Mouse (Mus musculus): ENCODE measurements around the gene Ifitm3. TPM values are rescaled to one million over a fixed set of nuclear protein-coding genes. Genes with fewer than 3 reads are reported as not detected.

The Ifitm3 gene
- total and polyA plus RNA-seq, 2 experiments from 2014 or later: 22.5 to 67.8 TPM

GRCm38 (mm10) chr7:141000881-141001708 is 9.5 kb downstream of the Ifitm3 start:
- Histone ChIP-seq H3K4me1 (ENCODE audit: insufficient read depth, low read length) (no peaks in the 10 kb centered on the region), H3K27ac (ENCODE audit: low read depth, low read length) (no peak overlapping the region), H3K4me2 (ENCODE audit: low read depth, low read length, poor library complexity, severe bottlenecking) (no peak overlapping the region), H3K9ac (replicated peaks; ENCODE audit: low read length, poor library complexity, severe bottlenecking) (no peak overlapping the region), H3K9me3 (ENCODE audit: low read length) (no peaks in the 10 kb centered on the region), H3K36me3 (ENCODE audit: insufficient read depth, low read length) (no peaks in the 10 kb centered on the region), H3K4me3 (ENCODE audit: low read depth, low read length) (no peak overlapping the region), H3K27me3 (ENCODE audit: insufficient read depth, low read length) (no peaks in the 10 kb centered on the region)
- TF ChIP-seq CTCF (IDR thresholded peaks at IDR 0.05): no peak
- no peak for ATAC-seq (ENCODE audit: low FRiP score)
- no peak for DNase-seq (ENCODE audit: low spot score)
- WGBS: 71% methylated on average over 15 of the region's 15 CpGs

GRCm38 (mm10) chr7:140998853-140999700 is 11.5 kb downstream of the Ifitm3 start:
- TF ChIP-seq CTCF (IDR thresholded peaks at IDR 0.05): no peak
- Histone ChIP-seq H3K4me1 (ENCODE audit: insufficient read depth, low read length) (no peaks in the 10 kb centered on the region), H3K27me3 (ENCODE audit: insufficient read depth, low read length) (no peaks in the 10 kb centered on the region), H3K36me3 (ENCODE audit: insufficient read depth, low read length) (no peaks in the 10 kb centered on the region), H3K9me3 (ENCODE audit: low read length) (no peaks in the 10 kb centered on the region), H3K4me3 (ENCODE audit: low read depth, low read length) (no peak overlapping the region), H3K27ac (ENCODE audit: low read depth, low read length) (no peak overlapping the region), H3K9ac (replicated peaks; ENCODE audit: low read length, poor library complexity, severe bottlenecking) (no peak overlapping the region), H3K4me2 (ENCODE audit: low read depth, low read length, poor library complexity, severe bottlenecking) (no peak overlapping the region)
- DNase-seq (ENCODE audit: low spot score) (no peak), ATAC-seq (ENCODE audit: low FRiP score) (no peak)
- WGBS: 93% methylated on average over 11 of the region's 11 CpGs

GRCm38 (mm10) chr7:140997817-140998216 is 12.8 kb downstream of the Ifitm3 start:
- no peak for TF ChIP-seq CTCF (IDR thresholded peaks at IDR 0.05)
- Histone ChIP-seq H3K36me3 (ENCODE audit: insufficient read depth, low read length) (no peaks in the 10 kb centered on the region), H3K4me2 (ENCODE audit: low read depth, low read length, poor library complexity, severe bottlenecking) (no peak overlapping the region), H3K9ac (replicated peaks; ENCODE audit: low read length, poor library complexity, severe bottlenecking) (no peak overlapping the region), H3K4me1 (ENCODE audit: insufficient read depth, low read length) (no peaks in the 10 kb centered on the region), H3K27me3 (ENCODE audit: insufficient read depth, low read length) (no peaks in the 10 kb centered on the region), H3K9me3 (ENCODE audit: low read length) (no peaks in the 10 kb centered on the region), H3K27ac (ENCODE audit: low read depth, low read length) (no peak overlapping the region), H3K4me3 (ENCODE audit: low read depth, low read length) (no peak overlapping the region)
- ATAC-seq (ENCODE audit: low FRiP score) (no peak), DNase-seq (ENCODE audit: low spot score) (no peak)
- 52% methylated on average over 1 of the region's 1 CpGs for WGBS

- no peaks in the 10 kb centered on the region for H3K27me3 ChIP-seq (ENCODE audit: insufficient read depth, low read length)
- no peak for DNase-seq (ENCODE audit: low spot score)
- WGBS: 90% methylated on average over 14 of the region's 14 CpGs
- H3K4me3 ChIP-seq (ENCODE audit: low read depth, low read length): no peak overlapping the region
- no peak overlapping the region for H3K4me2 ChIP-seq (ENCODE audit: low read depth, low read length, poor library complexity, severe bottlenecking)
- no peaks in the 10 kb centered on the region for H3K9me3 ChIP-seq (ENCODE audit: low read length)
- no peak overlapping the region for H3K9ac ChIP-seq (replicated peaks; ENCODE audit: low read length, poor library complexity, severe bottlenecking)
- no peak overlapping the region for H3K27ac ChIP-seq (ENCODE audit: low read depth, low read length)
- H3K36me3 ChIP-seq (ENCODE audit: insufficient read depth, low read length): no peaks in the 10 kb centered on the region
- no peaks in the 10 kb centered on the region for H3K4me1 ChIP-seq (ENCODE audit: insufficient read depth, low read length)
- no peak for TF ChIP-seq CTCF (IDR thresholded peaks at IDR 0.05)
- ATAC-seq (ENCODE audit: low FRiP score): no peak
Observed at GRCm38 (mm10) chr7:140991117-140991689, 19.4 kb downstream of the Ifitm3 start.

GRCm38 (mm10) chr7:140990622-140991021 is 19.9 kb downstream of the Ifitm3 start:
- 74% methylated on average over 5 of the region's 5 CpGs for WGBS
- Histone ChIP-seq H3K9ac (replicated peaks; ENCODE audit: low read length, poor library complexity, severe bottlenecking) (no peak overlapping the region), H3K4me3 (ENCODE audit: low read depth, low read length) (no peak overlapping the region), H3K27me3 (ENCODE audit: insufficient read depth, low read length) (no peaks in the 10 kb centered on the region), H3K36me3 (ENCODE audit: insufficient read depth, low read length) (no peaks in the 10 kb centered on the region), H3K4me1 (ENCODE audit: insufficient read depth, low read length) (no peaks in the 10 kb centered on the region), H3K4me2 (ENCODE audit: low read depth, low read length, poor library complexity, severe bottlenecking) (no peak overlapping the region), H3K27ac (ENCODE audit: low read depth, low read length) (no peak overlapping the region), H3K9me3 (ENCODE audit: low read length) (no peaks in the 10 kb centered on the region)
- no peak for TF ChIP-seq CTCF (IDR thresholded peaks at IDR 0.05)
- no peak for DNase-seq (ENCODE audit: low spot score)
- ATAC-seq (ENCODE audit: low FRiP score): no peak

Measured in midbrain, postnatal 0 days (tissue).